Mouse (Mus musculus) ovary, postnatal 14 days (tissue): ENCODE data around the gene Cox4i2.

Experiments used
- DNase-seq: peaks from one replicate; pipeline ENCODE4 v3.0.0; 2022; ENCODE audit warnings: low spot score

Gene Cox4i2

GRCm38 (mm10) chr2:152800762-152801113, 46.8 kb downstream of the Cox4i2 start:
- no peak for DNase-seq

- DNase-seq: no peak
Observed at GRCm38 (mm10) chr2:152802303-152802702, 48.3 kb downstream of the Cox4i2 start.

GRCm38 (mm10) chr2:152803081-152803480, 49.1 kb downstream of the Cox4i2 start:
- DNase-seq: no peak

GRCm38 (mm10) chr2:152804408-152805110, 50.6 kb downstream of the Cox4i2 start:
- DNase-seq: no peak

GRCm38 (mm10) chr2:152805111-152805490, 51.1 kb downstream of the Cox4i2 start:
- no peak for DNase-seq

GRCm38 (mm10) chr2:152806037-152806436, 52.1 kb downstream of the Cox4i2 start:
- no peak for DNase-seq

GRCm38 (mm10) chr2:152808178-152808577, 54.2 kb downstream of the Cox4i2 start:
- no peak for DNase-seq

GRCm38 (mm10) chr2:152810158-152810941, 56.4 kb downstream of the Cox4i2 start:
- DNase-seq: no peak

GRCm38 (mm10) chr2:152811336-152812165, 57.6 kb downstream of the Cox4i2 start:
- no peak for DNase-seq

- DNase-seq: no peak
Observed at GRCm38 (mm10) chr2:152813232-152813631, 59.3 kb downstream of the Cox4i2 start.

- DNase-seq: no peak
Observed at GRCm38 (mm10) chr2:152814213-152814874, 60.4 kb downstream of the Cox4i2 start.
